Mouse (Mus musculus): ENCODE results near the gene Myh9.

Myh9 gene

DNA sequence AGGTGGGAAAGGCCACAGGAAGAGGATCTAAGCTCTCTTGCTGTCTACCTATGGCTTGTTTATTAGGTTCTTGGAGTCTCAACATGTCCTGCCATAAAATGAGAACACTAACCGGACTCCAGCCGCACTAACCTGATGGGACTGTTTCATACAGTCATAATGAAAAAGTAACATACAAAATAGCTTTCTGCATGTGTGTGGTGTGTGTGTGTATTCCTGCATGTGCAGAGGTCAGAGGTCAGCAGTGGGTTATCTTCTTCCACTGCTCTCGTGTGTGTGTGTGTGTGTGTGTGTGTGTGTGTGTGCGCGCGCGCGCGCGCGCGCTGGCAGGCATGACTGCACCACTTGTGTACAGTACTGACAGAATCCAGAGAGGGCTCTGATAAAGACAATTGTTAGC is 13.7 kb downstream of the Myh9 start:
- DNase-seq (ENCODE audit: low spot score), result no peak

DNA sequence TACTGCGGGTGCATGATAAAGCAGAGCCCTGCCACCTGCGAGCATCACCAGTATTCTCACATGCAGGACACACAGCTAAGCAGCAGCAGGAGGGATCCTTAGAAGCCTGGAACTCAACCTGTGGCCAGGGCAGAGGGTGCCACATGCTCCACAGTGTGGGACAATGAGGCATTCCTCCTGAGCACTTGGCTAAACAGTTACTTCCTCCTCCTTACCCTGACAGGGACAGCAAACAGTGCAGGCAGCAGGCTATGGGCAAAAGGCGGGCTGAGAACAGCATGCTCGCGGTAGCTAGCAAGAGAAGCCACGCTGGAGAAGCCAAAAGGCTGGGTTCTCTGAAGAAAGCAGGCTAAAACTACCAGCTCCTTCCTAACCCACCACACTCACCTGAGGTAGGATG is 14.2 kb downstream of the Myh9 start:
- DNase-seq (ENCODE audit: low spot score), result no peak

DNA sequence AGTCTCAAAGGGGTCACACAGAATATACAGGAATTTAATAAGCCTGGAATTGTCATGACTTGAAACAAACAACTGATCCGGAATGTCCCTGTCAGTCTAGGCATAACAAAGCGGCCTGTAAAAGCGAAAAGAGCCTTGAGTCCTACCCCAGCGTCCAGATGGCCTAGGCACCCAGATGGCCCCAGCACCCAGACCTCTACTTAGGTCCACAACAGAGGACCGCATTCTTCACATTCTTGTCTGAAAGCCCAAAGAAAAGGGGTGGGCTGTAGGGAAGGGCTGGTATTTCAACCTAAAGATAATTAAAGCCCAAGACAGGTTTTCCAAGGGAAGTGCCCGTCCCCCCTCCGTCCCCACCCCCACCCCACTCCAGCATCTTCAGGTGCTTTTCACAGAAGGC is 14.6 kb downstream of the Myh9 start:
- DNase-seq (ENCODE audit: low spot score), result no peak

DNA sequence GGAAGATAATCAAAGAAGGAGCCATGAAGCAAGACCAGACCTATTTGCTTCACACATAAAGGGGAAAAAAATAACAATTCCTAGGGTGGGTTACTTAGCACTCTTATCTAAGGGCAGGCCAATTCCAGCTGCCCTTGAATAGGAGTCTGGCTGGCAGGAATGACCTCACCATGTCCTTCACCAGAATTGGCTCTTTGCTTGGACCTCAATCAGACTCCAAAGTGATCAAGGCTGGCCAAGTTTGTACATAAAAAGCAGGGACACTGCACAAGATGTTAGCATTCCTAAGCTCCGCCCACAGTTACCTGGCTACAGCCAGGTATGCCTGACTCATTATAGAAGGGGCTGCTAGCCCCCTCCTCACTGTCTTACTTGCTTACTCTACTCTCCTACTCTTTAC is 16.6 kb downstream of the Myh9 start:
- DNase-seq (ENCODE audit: low spot score), result no peak

DNA sequence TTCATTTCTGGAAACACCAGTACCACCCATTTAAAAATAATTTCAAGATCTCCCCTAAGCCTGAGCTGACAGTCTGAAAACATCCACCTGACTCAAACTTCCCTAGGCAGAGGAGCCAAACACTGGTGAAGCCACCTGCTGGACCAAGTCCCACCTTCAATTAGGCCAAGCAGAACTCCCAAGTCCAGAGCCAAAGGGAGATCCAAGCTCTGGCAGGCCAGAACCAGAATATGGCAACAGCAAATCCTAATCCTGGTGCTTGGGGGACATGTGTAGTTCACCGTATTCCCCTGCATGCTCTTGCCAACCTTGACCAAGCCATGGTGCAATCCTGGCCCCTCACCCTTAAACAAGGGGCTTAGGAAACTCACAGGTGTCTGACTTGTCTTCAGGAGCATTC is 17.7 kb downstream of the Myh9 start:
- DNase-seq (ENCODE audit: low spot score), result no peak

DNA sequence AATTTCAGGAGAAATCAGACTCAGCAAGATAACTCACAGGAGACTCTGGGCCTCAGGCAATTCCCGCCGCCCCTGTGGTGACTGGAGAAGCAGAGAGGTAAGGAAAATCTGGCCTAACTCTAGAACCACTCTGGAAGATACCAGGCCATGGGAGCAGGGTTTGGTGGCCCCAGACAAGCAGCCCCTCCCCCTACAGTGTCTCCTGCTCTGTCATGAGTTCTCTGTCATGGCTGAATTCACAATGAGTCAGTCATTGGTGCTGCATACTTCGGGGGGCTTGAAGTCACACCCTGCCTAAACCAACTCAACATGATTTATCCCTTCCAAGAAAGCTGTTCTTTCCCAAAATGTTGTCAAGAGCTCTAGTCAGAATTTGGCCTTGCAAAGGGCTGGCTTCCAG is 18.3 kb downstream of the Myh9 start:
- DNase-seq (ENCODE audit: low spot score), result no peak

DNA sequence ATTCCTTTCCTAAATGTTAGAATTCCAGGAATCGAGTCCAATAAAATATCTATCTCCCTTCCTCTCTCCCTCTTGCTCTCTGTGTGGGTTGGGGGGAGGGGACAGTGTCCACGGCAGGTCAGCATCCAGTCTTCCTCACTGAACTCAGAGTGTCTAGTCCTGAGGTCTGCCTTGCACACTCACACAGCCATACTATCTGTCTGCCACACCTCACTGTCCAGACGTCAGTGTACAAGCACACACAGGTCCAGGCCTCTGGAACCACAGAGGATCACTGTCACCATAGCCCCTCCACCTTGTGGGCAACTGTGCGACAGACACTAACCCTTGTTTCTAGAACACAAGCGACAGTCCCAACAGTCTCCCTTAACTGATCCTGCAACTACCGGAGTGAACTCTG is 18.8 kb downstream of the Myh9 start:
- DNase-seq (ENCODE audit: low spot score), result no peak

DNA sequence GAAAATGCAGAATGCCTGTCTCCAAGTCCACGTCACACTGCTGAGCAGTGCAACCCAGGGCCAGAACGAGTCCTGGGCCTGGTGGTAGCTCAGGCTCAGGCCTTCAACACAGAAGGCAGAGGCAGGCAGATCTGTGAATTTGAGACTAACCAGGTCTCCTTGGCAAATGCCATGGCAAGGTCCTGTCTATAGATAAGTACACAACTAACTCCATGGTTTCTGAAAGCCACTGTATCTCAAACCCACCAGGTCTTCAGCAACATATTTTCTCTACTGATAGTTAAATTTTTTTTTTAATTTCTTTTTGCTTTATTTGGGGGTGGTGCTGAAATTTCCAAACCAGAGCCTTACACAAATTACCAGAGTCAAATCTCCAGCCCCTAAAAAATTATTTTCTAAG is 19.3 kb downstream of the Myh9 start:
- no peak for DNase-seq (ENCODE audit: low spot score)

DNA sequence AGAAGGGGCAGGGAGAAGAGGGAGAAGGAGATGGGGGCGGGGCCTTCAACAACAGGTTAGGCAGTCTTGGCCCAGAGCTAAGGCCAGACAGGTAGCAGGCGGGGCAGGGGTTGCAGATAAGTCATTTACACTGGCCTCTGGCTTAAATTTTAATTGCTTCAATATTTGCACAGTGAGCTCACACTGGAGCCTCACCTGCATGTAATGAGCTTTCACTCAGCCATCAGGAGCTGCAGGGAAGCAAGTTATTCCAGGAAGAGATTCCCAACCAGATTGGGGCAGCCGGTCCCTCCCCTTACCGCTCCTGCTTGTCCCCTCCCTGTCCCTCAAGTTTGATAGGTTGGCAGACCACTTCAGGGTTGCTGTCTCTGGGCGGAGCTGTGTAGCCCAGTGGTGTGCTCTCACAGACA is 19.9 kb downstream of the Myh9 start:
- DNase-seq (ENCODE audit: low spot score), result no peak

DNA sequence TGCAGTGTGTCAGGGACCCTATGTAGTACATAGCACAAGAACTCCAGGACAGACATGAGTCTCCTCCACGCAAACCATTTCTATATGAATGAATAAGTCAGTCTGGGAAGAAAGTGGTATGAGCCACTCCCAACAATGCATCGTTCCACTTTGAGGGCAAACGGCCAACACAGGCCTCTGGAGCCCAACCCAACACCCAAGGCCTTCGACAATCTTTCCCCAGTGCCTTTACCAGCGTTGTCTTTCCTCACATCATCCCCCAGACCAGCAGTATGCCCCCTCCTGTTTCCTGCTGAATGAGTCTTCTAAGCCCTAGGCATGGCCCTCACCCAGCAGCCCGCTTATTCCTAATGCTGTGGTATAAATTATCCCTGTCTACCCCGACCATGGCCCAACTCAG is 20.6 kb downstream of the Myh9 start:
- no peak for DNase-seq (ENCODE audit: low spot score)

DNA sequence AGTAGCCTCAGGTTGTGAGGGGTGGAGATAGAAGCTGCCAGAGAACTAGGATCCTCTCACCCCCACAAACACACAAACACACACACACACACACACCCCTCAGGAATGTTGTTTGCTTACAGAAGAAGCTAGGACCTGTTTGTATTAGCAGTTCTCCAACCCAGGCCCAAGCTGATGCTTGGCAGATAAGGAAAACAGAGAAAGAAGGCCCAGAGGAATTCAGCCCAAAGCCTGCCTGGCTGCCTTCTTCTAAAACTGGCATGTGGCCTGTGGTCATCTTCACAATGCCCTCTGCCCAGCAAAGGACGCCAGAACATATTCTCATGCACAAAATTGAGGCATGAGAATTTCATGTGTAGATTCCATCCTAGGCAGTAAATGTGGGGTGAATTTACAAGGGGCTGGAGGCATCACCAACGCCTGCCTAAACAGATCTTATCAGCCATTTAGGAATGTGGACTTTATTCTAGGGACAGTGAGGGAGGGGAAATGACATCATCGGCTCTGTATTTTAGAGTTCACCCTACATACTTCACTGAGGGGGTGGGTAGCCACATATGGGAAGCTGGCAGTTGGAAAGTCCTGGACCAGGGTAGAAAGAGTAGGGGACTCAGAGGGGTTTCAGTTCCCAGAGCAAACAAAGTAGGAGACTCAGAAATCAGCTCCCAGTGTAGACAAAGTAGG is 21.4 kb downstream of the Myh9 start:
- DNase-seq (ENCODE audit: low spot score), result no peak

DNA sequence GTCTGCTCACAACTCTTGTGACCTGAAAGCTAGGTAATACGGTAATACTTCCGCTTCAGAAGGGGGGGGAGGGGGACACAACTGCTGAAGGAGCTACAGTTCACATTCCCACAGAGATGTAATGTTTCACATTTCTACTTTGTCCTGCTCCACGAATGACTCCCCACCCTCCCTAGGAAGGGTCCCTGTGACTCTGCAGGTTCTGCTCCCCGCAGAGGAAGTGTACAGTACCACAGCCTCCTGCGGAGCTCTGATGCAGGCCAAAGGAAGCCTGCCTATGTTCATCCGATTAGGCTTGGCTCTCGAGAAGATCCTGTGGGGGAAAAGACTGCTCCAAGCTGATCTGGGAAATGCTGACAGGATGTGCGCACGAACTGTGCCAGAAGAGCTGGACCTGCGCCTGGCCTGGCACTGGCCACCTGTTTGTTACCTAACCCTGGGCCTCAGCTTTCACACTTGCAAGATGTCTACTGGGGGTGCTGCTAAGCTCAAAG is 22.0 kb downstream of the Myh9 start:
- DNase-seq (ENCODE audit: low spot score), result no peak

DNA sequence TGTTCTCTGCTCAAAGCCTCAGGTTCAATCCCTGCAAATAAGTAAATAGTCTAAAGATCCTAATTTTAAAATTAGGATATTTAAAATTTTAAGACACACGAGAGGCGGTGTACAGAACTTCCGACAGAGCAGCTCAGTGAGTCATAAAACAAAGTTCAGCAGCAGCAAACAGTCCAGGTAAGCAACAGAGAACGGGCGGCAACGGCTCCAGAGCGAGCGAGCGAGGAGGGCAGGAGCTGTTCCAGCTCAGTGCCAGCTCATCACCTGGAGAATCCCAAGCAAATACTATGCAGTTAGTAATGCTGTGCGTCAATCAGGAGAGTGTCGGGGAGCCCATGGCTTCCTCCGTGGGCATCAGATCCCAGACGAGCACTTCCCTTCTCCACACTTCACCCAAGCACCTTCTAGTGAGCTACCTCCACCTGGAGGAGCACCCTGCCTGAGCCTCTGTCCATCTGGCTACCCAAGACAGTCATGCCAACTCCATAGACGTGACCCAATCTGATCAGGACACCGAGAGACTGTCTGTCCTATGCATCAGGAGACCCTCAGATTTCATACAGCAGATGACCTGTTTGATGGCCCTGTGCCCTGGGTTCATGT is 23.3 kb downstream of the Myh9 start:
- no peak for DNase-seq (ENCODE audit: low spot score)

DNA sequence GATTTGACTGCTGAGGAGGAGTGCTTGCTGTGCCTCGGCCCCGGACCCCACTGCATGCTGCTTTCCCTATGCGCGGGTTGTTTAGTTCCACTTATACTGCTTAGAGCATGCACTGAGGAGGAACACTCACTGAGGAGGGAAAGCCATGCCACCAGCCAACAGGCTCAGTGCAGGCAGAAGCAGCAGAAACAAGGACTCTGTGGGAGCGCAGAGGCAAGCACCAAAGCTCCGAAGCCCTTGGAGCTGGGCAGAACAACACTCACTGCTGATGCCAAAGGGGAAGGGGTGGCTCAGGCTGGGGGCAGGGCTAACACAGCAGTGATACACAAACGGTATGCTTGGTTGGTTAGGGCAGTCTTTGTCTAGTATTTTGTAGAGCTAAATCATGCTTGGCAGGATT is 24.6 kb downstream of the Myh9 start:
- no peak for DNase-seq (ENCODE audit: low spot score)

DNA sequence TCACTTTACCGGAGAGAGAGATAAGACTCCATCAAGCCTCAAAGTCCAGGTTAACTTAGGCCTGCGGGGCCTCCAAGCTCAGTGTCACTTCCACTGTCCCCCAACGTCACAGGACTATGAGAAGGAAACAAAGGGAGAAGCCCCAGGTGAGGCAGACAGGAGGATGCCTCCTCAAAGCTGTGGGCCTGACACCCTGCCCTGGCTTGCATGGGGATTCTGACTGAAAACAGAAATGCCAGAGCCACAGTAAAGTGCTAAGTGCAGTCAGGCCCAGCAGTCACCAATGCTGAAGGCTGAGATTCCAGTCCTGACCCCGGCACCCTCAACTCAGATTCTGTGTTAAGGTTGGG is 25.4 kb downstream of the Myh9 start:
- no peak for DNase-seq (ENCODE audit: low spot score)

DNA sequence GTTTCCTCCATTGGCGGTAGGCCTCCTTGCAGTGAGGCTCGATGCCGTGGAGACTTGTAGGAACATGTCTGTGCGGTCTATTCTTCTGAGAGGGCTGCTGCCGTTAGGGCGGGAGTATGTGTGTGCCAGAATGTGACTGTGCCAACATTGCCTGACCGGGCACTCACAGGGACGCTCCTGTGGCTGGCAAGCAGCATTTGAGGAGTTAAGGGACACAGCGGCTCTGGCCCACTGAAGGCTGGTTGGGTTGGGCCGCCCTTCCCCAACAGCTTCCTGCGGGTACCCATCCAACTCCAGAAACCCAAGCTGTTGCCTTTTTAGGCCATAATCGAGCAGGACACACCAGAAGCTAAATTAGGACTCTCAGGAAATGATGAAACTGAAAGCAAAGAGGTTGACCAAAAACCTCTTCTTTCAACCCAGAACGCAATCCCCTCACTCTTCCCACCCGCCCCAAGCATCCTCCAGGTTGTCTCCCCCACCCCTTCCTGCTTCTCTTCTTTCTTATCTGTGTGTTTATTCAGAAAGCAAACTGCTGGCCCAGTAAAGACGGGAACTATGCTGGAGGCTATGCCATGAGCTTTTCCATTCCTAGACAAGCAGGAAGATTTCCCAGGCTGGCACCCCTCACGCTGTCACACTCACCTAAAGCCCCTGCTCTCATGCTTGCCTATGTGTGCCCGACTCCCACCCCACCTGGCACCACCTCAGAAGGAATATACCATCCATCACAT is 25.9 kb downstream of the Myh9 start:
- no peak for DNase-seq (ENCODE audit: low spot score)

DNA sequence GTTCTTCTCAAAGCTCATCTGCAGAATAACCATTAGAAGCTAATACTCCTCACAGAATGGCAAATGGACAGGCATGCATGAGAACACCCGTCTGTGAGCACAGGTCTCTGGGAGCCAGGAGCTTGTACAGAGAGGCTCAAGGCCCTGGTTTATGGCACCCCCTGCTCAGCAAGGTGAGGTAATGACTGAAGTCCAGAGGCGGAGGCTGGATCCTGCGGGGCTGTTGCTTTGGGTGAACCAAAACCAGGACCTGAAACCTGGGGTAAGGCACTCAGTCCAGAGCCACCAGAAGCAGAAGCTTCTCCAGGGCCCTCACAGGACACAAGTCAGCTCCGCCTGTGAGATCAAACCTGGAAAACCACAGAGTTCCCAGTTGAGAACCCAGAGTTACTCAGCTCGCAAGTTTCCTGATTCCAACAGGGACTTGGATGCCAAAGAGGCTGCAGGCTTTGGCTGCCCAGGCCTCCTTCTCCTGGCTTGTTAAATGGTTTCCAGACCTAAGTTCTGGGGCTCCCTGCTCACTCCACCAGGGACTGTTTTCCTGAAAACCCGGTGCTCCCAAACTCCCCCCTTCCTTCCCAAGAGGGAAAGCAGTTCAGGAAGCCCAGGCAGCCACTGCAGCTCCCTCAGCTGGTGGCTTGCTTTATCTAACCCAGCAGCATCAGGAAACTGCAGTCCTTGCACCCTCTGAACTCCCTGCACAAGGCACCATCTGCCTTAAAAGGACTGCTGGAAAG is 28.2 kb downstream of the Myh9 start:
- no peak for DNase-seq (ENCODE audit: low spot score)

DNA sequence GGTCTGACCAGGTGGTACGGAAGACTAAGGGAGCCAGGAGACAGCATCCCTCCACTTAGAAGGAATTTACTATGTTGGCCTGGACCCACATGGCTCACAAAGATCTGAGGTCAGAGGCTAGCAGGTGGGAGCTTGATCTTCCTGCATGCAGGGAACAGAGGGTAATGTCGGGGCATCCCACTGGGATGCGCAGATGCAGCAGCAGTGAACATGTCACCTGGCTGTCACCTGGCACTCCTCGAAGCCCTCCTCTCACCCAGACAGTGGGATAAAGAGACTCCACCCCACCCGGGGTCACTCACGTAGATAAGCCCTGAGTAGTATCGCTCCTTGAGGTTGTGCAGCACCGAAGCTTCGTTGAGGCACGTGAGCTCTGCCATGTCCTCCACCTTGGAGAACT is 29.4 kb downstream of the Myh9 start:
- no peak for DNase-seq (ENCODE audit: low spot score)

DNA sequence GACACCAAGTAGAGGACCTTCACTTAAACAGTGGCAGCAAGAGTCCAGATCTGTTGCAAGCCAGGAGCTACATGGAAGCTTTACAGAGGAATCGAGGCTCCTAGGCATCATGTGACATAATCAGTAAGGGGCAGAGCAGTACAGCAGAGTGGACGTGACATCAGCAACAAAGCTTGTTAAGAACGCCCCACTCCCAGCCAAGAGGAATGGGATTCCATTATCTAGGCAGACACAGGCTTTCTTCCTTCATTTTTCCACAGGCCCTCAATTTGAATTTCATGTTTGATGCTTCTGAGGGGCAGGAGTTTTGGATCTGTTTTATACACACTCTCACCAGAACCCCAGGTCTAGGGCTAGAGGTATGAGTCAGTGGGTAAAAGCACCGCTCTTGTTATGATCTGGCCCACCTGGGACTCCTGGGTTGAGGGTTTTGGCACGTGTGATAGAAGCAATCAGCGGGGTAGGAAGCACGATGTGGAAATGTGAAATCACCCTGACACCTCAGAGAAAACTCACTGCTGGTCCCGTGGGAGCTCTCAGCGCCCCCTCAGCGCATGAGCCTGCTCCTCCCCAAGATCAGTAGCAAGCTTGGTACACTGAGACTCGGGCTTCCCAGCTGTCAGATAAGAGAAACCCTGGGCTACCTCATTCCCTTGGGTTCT is 30.7 kb downstream of the Myh9 start:
- no peak for DNase-seq (ENCODE audit: low spot score)

DNA sequence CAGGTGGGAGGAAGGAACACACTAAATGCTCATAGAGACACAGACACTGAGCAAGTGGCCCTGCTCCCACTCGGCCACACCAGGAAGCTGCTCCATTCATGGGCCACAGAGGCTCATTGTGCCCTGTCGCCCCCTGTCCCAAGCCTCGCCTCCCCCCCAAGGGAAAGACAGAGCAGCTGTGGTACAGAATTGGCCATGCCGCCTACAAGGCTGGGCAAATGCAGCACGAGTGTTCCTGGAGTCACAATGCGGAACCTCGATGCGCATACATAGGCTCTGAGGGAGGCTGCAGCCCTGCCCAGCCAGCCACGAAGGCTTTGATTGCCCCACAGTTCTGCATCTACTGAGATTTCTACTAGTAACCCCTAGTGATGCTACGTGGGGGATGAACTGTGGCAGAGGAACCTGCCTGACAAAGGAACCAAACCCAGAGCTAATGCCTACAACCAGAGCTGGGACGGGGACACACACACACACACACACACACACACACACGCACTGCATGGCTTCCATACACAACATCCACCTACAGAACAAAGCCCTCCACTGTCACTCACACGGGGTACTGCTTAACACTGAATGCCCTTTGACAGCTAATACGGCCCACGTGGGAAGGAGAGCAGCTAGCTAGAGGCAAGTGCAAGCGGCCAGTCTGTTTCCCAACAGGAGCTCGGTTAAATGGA is 31.4 kb downstream of the Myh9 start:
- DNase-seq (ENCODE audit: low spot score), result no peak

DNA sequence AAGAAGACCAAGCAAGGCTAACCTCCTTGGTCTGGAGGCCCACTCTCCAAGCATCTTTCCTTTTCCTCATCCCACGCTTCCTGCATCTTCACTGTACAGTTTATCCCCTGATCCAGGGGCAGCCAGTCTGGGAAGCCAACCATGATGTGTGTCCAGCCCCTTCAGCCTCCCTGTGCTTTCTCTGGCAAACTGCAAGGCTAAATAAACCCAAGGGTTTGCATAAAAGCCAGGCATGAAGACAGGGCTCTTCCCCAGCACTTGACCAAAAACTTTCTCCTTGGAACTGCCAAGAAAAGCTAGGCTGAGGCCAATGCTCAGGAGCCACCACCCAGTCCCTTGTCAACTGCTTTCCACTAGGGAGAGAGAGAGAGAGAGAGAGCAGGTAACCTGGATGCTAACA is 32.5 kb downstream of the Myh9 start:
- DNase-seq (ENCODE audit: low spot score), result no peak

DNA sequence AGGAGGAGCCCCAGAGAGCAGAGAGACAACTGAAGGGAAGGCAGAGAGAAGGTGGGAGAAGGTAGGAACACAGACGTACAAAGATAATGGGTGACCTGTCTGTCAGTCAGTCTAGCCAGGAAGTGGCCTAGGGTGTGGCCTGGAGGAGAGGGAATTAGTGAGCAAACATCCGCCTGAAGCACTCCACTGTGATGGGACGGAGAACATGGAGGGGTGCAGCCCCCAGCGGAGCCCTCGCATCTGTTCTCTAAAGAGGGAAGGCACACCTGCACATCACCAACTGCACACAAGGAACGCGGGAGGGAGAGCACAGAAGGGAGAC is 34.8 kb downstream of the Myh9 start:
- no peak for DNase-seq (ENCODE audit: low spot score)
